Mouse (Mus musculus) WW6 (cell line): Measurements from ENCODE around the gene Gm11034.

Source experiments
- DNase-seq: peaks from one replicate; pipeline ENCODE4 v3.0.0-alpha.2; 2013; ENCODE audit warnings: low read depth, low spot score

Gm11034 gene

GRCm38 (mm10) chr8:72211846-72212245 lies 1.6 kb downstream of the Gm11034 start:
- no peak for DNase-seq

GRCm38 (mm10) chr8:72210710-72211109 lies 2.7 kb downstream of the Gm11034 start:
- no peak for DNase-seq

- DNase-seq: no peak
Measured at GRCm38 (mm10) chr8:72210222-72210621, 3.2 kb downstream of the Gm11034 start.

- no peak for DNase-seq
Measured at GRCm38 (mm10) chr8:72208582-72208981, 4.9 kb downstream of the Gm11034 start.

GRCm38 (mm10) chr8:72197997-72198396 lies 15.4 kb downstream of the Gm11034 start:
- peak; percentile 82 for DNase-seq

- DNase-seq: no peak
Measured at GRCm38 (mm10) chr8:72192065-72192464, 21.4 kb downstream of the Gm11034 start.

GRCm38 (mm10) chr8:72190215-72190539 lies 23.3 kb downstream of the Gm11034 start:
- DNase-seq: no peak

GRCm38 (mm10) chr8:72189417-72190214 lies 23.8 kb downstream of the Gm11034 start, which contains the start of gene Hsh2d:
Hsh2d (plus strand) TSS chr8:72189638.
- DNase-seq: peak; percentile 74

GRCm38 (mm10) chr8:72187793-72188331 lies 25.6 kb downstream of the Gm11034 start:
- no peak for DNase-seq

GRCm38 (mm10) chr8:72183554-72184202 lies 29.8 kb downstream of the Gm11034 start:
- DNase-seq: no peak

GRCm38 (mm10) chr8:72177346-72177925 lies 36.0 kb downstream of the Gm11034 start:
- DNase-seq: no peak

GRCm38 (mm10) chr8:72169681-72170249 lies 43.7 kb downstream of the Gm11034 start:
- DNase-seq: no peak

GRCm38 (mm10) chr8:72169098-72169668 lies 44.3 kb downstream of the Gm11034 start:
- DNase-seq: no peak
